Mouse (Mus musculus) liver, embryonic 13.5 days (tissue): ENCODE results near the gene Ank3. TPM values are rescaled to one million over a fixed set of nuclear protein-coding genes. Genes with fewer than 3 reads are reported as not detected.

Source experiments
- ATAC-seq: fragments of 200-750 bp; cut with Nextera tagmentation; 2 replicates; pipeline ENCODE4 v1.8.0; 2017; ENCODE audit warnings: low read depth, mild to moderate bottlenecking, moderate number of reproducible peaks, moderate library complexity
- DNase-seq: peaks from one replicate; pipeline ENCODE4 v3.0.0; 2022
- H3K27ac ChIP-seq: fragments of 300-500 bp; sonication (generic); 2 replicates; pipeline ENCODE4 v1.5.1; 2015; ENCODE audit warnings: moderate library complexity, mild to moderate bottlenecking, inconsistent platforms
- H3K27me3 ChIP-seq: fragments of 300-500 bp; sonication (generic); 2 replicates; pipeline ENCODE4 v1.6.1; 2015; ENCODE audit warnings: mild to moderate bottlenecking, inconsistent platforms
- H3K36me3 ChIP-seq: fragments of 300-500 bp; sonication (generic); 2 replicates; pipeline ENCODE4 v1.6.1; 2015; ENCODE audit warnings: mild to moderate bottlenecking, inconsistent platforms
- H3K4me1 ChIP-seq: fragments of 300-500 bp; sonication (generic); replicated peaks from 2 replicates; pipeline ENCODE4 v1.6.1; 2015; ENCODE audit warnings: inconsistent platforms
- H3K4me2 ChIP-seq: fragments of 300-500 bp; sonication (generic); 2 replicates; pipeline ENCODE4 v1.6.1; 2015; ENCODE audit warnings: inconsistent platforms, mild to moderate bottlenecking, moderate library complexity
- H3K4me3 ChIP-seq: fragments of 300-500 bp; sonication (generic); replicated peaks from 2 replicates; pipeline ENCODE4 v1.5.1; 2015; ENCODE audit warnings: mild to moderate bottlenecking, inconsistent platforms
- H3K9ac ChIP-seq: fragments of 300-500 bp; sonication (generic); 2 replicates; pipeline ENCODE4 v1.6.1; 2015; ENCODE audit warnings: mild to moderate bottlenecking, inconsistent platforms
- H3K9me3 ChIP-seq: fragments of 300-500 bp; sonication (generic); replicated peaks from 2 replicates; pipeline ENCODE4 v1.6.1; 2016; ENCODE audit warnings: inconsistent platforms
- WGBS: fragments of 180-500 bp; shearing (Covaris S2); methylation state at CpG from one replicate; pipeline ENCODE4 v1.1.7; 2015; ENCODE audit not compliant: insufficient replicate concordance; 5-methylcytosine and 5-hydroxymethylcytosine counted together
- polyA plus RNA-seq: library from polyadenylated mRNA; unstranded; fragments of >200 nt; fragmentation: Nextera tagmentation; extraction: Ambion mirVana; gene quantifications from 2 replicates; pipeline ENCODE4 v1.2.1, GENCODE M21; 2015

The Ank3 gene
- polyA plus RNA-seq, 1 experiment from 2014 or later = 5.6 TPM

DNA sequence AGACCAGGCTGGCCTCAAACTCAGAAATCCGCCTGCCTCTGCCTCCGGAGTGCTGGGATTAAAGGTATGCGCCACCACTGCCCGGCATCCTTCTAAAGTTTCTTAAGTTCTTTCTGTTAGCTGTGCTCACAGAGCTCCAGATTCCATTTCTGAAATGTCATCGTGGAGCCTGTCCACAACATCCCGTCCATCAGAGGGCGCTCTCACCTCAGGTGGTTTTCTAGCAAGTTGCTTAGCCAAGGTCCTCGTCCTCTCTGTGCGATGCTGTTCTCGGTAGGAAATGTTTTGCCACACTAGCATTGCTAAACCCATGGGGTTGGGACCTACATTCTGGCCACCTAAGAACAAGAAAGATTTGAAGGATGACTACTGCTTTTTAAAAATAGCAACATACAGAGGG, 623.1 kb downstream of the Ank3 start:
- peak; percentile 15 for DNase-seq
- WGBS = 64% methylated on average over 10 of the region's 10 CpGs

GRCm38 (mm10) chr10:70022596-70022995, 624.0 kb downstream of the Ank3 start:
- Histone ChIP-seq H3K4me3 (no peak overlapping the region), H3K4me2 (no peak overlapping the region), H3K4me1 (no peaks in the 10 kb centered on the region), H3K36me3 (no peaks in the 10 kb centered on the region), H3K27ac (no peak overlapping the region), H3K9me3 (no peaks in the 10 kb centered on the region), H3K27me3 (no peaks in the 10 kb centered on the region), H3K9ac (no peak overlapping the region)
- DNase-seq (no peak), ATAC-seq (no peak)
- WGBS = 48% methylated on average over 5 of the region's 5 CpGs

More for the DNA sequence above, 623.1 kb downstream of the Ank3 start:
- H3K9me3 ChIP-seq = no peaks in the 10 kb centered on the region
- no peaks in the 10 kb centered on the region for H3K4me1 ChIP-seq
- no peak overlapping the region for H3K27ac ChIP-seq
- no peaks in the 10 kb centered on the region for H3K27me3 ChIP-seq
- no peak overlapping the region for H3K9ac ChIP-seq
- no peak overlapping the region for H3K4me2 ChIP-seq
- no peak for ATAC-seq
- H3K4me3 ChIP-seq = no peak overlapping the region
- no peaks in the 10 kb centered on the region for H3K36me3 ChIP-seq

- WGBS = 70% methylated on average over 11 of the region's 11 CpGs
Observed at GRCm38 (mm10) chr10:70023861-70024260, 625.3 kb downstream of the Ank3 start.

DNA sequence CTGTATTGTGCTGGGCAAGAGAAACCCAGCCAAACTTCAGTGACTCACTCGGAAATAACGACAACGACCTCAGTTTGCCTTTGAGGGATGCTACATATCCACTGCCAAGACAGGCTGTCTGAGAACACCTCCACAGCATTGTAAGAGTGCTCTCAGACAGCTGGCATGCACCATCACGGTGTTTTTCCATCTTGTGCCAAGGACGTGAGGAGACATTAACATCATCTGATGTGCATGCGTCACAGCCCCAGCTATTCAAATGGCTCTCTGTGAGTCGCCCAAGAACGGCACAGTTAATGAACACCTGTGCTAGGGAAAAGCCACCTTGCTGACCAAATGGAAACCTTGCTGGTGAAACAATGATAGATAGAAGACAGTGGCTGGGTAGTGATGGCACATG, 633.4 kb downstream of the Ank3 start:
- DNase-seq (no peak), ATAC-seq (no peak)
- no peak overlapping the region for H3K4me3 ChIP-seq
- H3K9ac ChIP-seq = no peak overlapping the region
- H3K4me2 ChIP-seq = no peak overlapping the region
- no peak overlapping the region for H3K27ac ChIP-seq
- no peaks in the 10 kb centered on the region for H3K36me3 ChIP-seq
- no peaks in the 10 kb centered on the region for H3K9me3 ChIP-seq
- no peaks in the 10 kb centered on the region for H3K4me1 ChIP-seq
- no peaks in the 10 kb centered on the region for H3K27me3 ChIP-seq
- WGBS = 73% methylated on average over 8 of the region's 8 CpGs

More at GRCm38 (mm10) chr10:70023861-70024260, 625.3 kb downstream of the Ank3 start:
- no peak for ATAC-seq
- H3K4me2 ChIP-seq = no peak overlapping the region
- no peaks in the 10 kb centered on the region for H3K36me3 ChIP-seq
- no peaks in the 10 kb centered on the region for H3K27me3 ChIP-seq
- H3K4me1 ChIP-seq = no peaks in the 10 kb centered on the region
- no peak overlapping the region for H3K27ac ChIP-seq
- DNase-seq = no peak
- H3K4me3 ChIP-seq = no peak overlapping the region
- H3K9me3 ChIP-seq = no peaks in the 10 kb centered on the region
- no peak overlapping the region for H3K9ac ChIP-seq

GRCm38 (mm10) chr10:70032982-70033381, 634.4 kb downstream of the Ank3 start:
- Histone ChIP-seq H3K4me2 (no peak overlapping the region), H3K9ac (no peak overlapping the region), H3K4me3 (no peak overlapping the region), H3K36me3 (no peaks in the 10 kb centered on the region), H3K27me3 (no peaks in the 10 kb centered on the region), H3K4me1 (no peaks in the 10 kb centered on the region), H3K27ac (no peak overlapping the region), H3K9me3 (no peaks in the 10 kb centered on the region)
- ATAC-seq (no peak), DNase-seq (no peak)
- 54% methylated on average over 9 of the region's 9 CpGs for WGBS

DNA sequence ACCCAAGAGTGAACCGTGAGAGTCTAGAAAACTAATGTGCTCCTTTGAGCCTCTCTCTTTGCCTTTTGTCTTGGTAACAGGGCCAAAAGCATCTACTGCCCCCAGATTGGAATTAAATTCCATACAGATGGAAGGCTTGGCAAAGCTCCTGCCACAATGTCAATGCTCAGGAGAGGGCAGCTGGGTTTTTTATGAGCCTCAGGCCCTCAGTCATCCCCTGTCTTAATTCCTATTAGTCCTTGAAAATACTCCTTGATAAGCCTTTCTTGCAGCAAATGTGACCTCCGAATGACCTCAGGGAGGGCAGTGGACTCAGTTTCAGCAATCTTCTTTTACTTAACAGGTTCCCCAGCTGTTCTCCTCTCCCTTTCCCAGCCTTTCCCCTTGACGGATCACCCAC, 635.3 kb downstream of the Ank3 start:
- no peaks in the 10 kb centered on the region for H3K4me1 ChIP-seq
- no peak overlapping the region for H3K4me2 ChIP-seq
- no peaks in the 10 kb centered on the region for H3K27me3 ChIP-seq
- no peaks in the 10 kb centered on the region for H3K9me3 ChIP-seq
- no peak for DNase-seq
- ATAC-seq = no peak
- H3K27ac ChIP-seq = no peak overlapping the region
- H3K36me3 ChIP-seq = no peaks in the 10 kb centered on the region
- no peak overlapping the region for H3K9ac ChIP-seq
- H3K4me3 ChIP-seq = no peak overlapping the region
- 78% methylated on average over 3 of the region's 3 CpGs for WGBS

DNA sequence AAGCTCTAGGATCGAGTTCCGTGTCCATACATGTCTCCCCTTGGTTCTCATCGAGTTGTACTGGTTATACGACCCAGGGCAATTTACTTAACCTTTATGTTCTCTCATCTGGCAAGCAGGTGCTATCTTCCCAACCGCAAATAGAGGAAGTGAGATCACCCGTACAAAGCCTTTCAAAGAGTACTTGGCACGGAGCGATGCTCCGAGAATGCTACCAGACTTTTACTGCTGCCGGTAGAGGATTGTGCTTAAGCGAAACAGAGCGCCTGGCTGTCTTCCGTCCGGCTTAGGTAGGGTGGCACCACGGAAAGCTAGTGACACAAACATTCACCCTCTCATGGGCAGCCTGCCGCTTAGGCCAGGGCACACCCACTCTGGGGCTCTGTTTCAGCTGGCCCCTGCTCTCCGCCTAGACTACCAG, 641.3 kb downstream of the Ank3 start:
- Histone ChIP-seq H3K4me1 (no peaks in the 10 kb centered on the region), H3K9ac (no peak overlapping the region), H3K9me3 (no peaks in the 10 kb centered on the region), H3K4me3 (no peak overlapping the region), H3K27ac (no peak overlapping the region), H3K27me3 (no peaks in the 10 kb centered on the region), H3K36me3 (no peaks in the 10 kb centered on the region), H3K4me2 (no peak overlapping the region)
- 71% methylated on average over 17 of the region's 17 CpGs for WGBS
- no peak for ATAC-seq
- no peak for DNase-seq

DNA sequence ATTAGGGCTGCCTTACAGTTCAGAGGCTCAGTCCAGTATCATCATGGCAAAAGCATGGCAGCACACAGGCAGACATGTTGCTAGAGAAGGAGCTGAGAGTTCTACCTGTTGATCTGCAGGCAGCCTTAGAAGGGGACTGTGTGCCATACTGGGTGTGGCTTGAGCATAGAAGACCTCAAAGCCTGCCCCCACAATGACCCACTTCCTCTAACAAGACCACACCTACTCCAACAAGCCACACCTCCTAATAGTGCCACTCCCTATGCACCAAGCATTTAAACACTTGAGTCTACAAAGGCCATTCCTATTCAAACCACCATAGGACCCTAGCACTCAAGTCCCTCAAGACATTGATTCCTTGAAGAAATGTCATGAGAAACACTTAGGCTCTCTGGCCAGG, 643.0 kb downstream of the Ank3 start:
- ATAC-seq = no peak
- no peak for DNase-seq
- H3K9ac ChIP-seq = no peak overlapping the region
- H3K36me3 ChIP-seq = no peaks in the 10 kb centered on the region
- no peak overlapping the region for H3K4me2 ChIP-seq
- H3K27me3 ChIP-seq = no peaks in the 10 kb centered on the region
- no peaks in the 10 kb centered on the region for H3K9me3 ChIP-seq
- no peak overlapping the region for H3K27ac ChIP-seq
- H3K4me3 ChIP-seq = no peak overlapping the region
- H3K4me1 ChIP-seq = no peaks in the 10 kb centered on the region

- H3K4me2 ChIP-seq = no peak overlapping the region
- no peaks in the 10 kb centered on the region for H3K4me1 ChIP-seq
- DNase-seq = no peak
- no peak for ATAC-seq
- no peaks in the 10 kb centered on the region for H3K27me3 ChIP-seq
- WGBS = 46% methylated on average over 2 of the region's 2 CpGs
- no peaks in the 10 kb centered on the region for H3K36me3 ChIP-seq
- H3K9me3 ChIP-seq = no peaks in the 10 kb centered on the region
- no peak overlapping the region for H3K27ac ChIP-seq
- H3K4me3 ChIP-seq = no peak overlapping the region
- H3K9ac ChIP-seq = no peak overlapping the region
Observed at GRCm38 (mm10) chr10:70045722-70046121, 647.1 kb downstream of the Ank3 start.

DNA sequence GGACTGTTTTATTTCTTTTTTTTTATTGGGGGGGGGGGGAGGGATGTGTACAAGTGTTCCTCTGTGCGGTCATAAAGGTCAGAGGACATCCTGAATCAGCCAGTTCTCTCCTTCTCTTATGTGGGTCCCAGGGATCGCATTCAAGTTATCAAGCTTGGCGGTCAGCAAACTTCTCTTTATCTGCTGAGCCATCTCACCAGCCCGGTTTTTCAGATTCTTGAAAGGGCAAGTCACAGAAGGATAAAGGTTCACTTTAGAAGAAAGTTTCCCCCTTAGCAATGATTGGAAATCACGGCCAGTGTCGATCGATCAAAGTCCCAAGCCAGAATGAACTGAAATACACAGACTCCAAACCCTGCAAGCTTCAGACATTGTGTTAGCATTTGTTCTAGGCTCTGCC, 651.2 kb downstream of the Ank3 start:
- Histone ChIP-seq H3K4me1 (no peaks in the 10 kb centered on the region), H3K4me3 (no peak overlapping the region), H3K27me3 (no peaks in the 10 kb centered on the region), H3K4me2 (no peak overlapping the region), H3K27ac (no peak overlapping the region), H3K36me3 (no peaks in the 10 kb centered on the region), H3K9ac (no peak overlapping the region), H3K9me3 (peaks cover 4% of the 10 kb centered on the region; the same call in 1 of the 2 replicates)
- ATAC-seq (no peak), DNase-seq (no peak)
- WGBS = 69% methylated on average over 7 of the region's 7 CpGs

- H3K4me2 ChIP-seq = no peak overlapping the region
- DNase-seq = no peak
- H3K27ac ChIP-seq = no peak overlapping the region
- H3K4me1 ChIP-seq = no peaks in the 10 kb centered on the region
- no peak overlapping the region for H3K9ac ChIP-seq
- 67% methylated on average over 2 of the region's 2 CpGs for WGBS
- H3K36me3 ChIP-seq = no peaks in the 10 kb centered on the region
- H3K9me3 ChIP-seq = peaks cover 4% of the 10 kb centered on the region; the same call in 1 of the 2 replicates
- H3K27me3 ChIP-seq = no peaks in the 10 kb centered on the region
- H3K4me3 ChIP-seq = no peak overlapping the region
- ATAC-seq = no peak
Observed at GRCm38 (mm10) chr10:70055291-70055690, 656.7 kb downstream of the Ank3 start.

GRCm38 (mm10) chr10:70057064-70057463, 658.5 kb downstream of the Ank3 start:
- H3K9me3 ChIP-seq = peaks cover 4% of the 10 kb centered on the region; the same call in 1 of the 2 replicates
- H3K4me2 ChIP-seq = no peak overlapping the region
- no peak for ATAC-seq
- H3K27me3 ChIP-seq = no peaks in the 10 kb centered on the region
- H3K9ac ChIP-seq = no peak overlapping the region
- 49% methylated on average over 3 of the region's 3 CpGs for WGBS
- no peak overlapping the region for H3K4me3 ChIP-seq
- DNase-seq = no peak
- H3K36me3 ChIP-seq = no peaks in the 10 kb centered on the region
- no peak overlapping the region for H3K27ac ChIP-seq
- H3K4me1 ChIP-seq = no peaks in the 10 kb centered on the region
